Mouse (Mus musculus): ENCODE results near the gene Fam243.

Gene Fam243

DNA sequence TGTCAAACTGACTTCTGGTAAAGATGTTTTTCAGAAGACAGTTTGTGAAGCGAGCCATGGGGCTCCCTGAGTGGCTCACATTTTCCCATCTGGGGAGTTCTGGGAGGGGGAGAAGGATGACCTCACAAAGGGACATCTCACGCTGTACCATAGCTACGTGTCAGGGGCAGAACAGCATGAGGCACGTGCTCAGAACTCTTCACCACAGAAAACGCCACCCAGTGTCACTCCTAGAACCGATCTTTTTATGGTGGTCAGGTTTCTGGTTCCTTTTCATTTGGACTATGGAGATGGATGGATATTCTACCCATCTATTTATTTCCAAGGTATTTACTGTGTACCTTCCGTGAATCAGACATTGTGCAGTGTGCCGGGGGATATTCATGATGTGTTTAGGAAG, at the start of gene Fam243:
TSS of gene Fam243 (minus strand) at position 101 of the 400 bp plus-strand sequence.
- no peak for DNase-seq (ENCODE audit: low spot score)

DNA sequence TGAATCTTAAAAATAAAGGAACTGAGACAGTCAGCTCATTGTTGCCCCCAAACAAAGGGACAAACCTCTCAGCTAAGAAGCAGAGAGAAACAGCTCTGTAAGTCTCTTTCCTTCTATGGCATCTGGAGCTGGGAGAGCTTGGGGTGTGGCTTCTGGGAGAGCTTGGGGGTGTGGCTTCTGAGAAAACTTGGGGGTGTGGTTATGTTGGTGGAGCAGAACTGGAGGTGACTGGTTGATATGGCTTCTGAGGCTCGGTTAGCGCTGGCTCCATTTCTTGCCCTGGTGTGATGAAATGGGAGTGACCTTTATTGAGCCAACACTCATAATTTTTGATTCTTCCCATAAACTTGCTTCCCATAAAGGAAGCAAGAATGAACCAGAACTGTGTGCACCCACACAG, 48.0 kb upstream of the Fam243 start:
- DNase-seq (ENCODE audit: low spot score): peak; percentile 73

DNA sequence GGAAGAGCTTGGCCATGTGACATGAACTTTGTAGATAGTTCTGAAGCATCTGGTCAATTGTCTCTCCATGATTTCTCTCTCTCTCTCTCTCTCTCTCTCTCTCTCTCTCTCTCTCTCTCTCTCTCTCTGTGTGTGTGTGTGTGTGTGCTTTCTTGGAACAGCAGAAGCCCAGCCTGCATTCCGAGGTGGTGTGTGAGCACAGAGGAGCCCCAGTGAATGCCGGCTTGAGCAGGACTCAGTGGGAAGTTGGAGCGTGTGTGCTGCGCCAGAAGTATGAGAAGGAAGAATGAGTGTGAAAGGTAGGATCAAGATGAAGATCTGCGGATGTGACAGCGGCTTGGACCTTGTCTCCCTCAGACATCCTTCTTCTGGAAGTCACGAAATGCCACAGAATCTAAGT, 44.2 kb upstream of the Fam243 start:
- no peak for DNase-seq (ENCODE audit: low spot score)

DNA sequence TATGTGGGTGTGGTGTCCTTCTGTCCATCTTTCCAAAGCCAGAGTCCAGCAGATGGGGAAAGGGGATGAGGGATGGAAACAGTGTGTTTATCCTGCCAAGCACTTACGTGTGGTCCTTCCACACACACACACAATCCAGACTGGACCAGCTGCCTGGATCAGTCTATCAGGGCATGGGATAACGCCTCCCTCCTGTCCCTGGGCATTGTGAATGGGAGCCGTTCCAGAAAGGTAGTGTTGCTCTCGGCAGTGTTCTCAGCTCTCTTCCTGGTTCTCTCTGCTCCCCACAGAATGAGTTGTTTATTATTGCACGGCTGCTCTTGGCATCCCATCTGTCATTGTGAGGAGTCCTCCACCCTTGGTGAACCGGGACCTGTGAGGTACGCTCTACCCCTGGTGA, 39.5 kb upstream of the Fam243 start:
- DNase-seq (ENCODE audit: low spot score): no peak

DNA sequence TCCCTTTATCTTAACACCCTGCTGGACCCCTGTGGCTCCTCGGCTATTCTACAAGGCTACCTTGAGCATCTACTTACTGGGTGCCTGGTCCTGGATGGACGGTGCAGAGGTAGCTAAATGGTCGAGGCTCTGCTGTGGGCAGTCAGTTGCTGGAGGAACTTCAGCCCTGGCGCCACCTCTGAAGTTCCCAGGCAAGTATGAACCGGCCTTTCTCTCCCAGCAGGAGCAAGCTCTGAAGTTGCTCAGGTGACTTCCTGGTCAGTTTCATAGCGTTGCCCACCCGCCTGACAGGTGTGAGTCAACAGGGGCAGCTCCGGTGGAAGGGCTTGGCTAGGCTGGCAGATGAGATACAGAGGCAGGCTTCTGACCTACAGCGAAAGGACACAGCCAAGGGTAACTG, 38.0 kb upstream of the Fam243 start, which contains the start of gene Kcne1:
TSS of gene Kcne1 (minus strand) at position 240 of the 400 bp plus-strand sequence.
- no peak for DNase-seq (ENCODE audit: low spot score)

DNA sequence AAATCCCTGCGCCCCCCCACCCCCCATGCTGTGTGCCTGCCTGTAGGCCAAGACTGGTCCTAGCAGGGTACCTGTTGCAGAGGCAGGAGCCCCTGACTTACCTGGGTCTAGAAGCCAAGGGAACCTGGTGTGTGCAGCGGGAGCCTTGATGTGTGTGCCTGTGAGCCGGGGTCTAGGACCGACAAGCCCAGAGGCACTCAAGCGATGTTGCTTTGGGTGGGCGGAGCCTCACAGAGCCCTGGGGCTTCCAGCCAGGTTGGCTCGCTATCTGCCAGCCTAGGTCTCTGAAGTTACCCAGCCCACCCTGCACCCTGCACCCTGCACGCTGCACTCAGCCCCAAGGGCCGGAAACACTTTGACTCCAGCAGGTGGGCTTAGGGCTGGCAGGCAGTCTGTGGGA, 37.5 kb upstream of the Fam243 start:
- no peak for DNase-seq (ENCODE audit: low spot score)

DNA sequence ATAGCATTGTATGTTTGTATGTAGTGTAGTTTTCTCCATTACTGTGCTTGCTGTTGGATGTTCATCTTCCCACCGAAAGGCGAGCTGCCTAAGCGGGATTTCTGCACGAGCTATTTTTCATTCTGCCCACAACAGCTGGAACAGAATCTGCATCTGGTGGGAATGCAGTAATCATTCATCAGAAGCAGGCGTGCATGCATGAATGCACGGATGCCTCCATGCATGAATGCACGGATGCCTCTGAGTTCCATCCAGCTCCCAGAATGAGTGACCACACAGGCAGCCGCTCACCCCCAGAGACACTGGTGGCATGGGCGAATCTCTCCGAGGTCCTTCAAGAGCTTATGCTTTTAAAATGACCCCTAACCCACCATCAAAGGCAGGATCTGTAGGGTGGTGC, 36.3 kb upstream of the Fam243 start:
- no peak for DNase-seq (ENCODE audit: low spot score)

DNA sequence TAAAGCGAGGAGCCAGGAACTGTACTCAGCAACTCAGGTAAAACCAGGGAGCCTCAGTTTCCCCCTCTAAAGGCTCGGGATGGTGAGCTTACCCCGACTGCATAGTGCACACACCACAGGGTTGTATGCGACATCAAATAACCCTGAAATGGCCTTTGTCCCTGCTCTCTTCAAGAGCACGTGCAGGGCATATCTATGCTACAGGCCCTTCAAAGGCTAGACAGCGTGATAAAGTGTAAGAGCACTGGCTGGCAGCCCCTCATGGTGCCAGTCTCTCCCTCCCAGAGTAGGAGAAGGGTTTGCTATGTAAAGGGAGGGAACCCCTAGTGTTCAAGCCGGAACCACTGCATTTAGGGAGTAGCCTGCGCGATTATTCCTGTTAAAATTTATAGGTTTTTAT, 35.8 kb upstream of the Fam243 start:
- no peak for DNase-seq (ENCODE audit: low spot score)

DNA sequence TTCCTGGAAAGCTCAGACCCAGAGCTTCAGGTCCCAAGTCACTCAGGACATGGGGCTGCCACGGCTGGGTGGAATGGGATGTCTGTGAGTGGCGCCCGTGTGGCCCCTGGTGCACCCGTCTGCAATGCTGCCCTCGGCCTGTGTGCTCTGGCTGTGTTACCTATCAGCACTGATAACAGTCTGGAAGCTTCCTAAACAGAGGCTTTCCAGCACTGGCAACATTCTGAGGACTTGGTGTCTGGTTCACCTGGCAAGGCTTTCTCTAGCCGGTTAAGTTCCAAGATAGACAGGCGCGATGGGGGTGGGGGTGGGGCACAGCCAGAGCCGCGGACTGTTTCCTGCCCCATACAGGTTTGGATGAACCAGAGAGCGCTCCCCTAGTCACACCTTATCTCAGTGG, 34.7 kb upstream of the Fam243 start:
- no peak for DNase-seq (ENCODE audit: low spot score)

DNA sequence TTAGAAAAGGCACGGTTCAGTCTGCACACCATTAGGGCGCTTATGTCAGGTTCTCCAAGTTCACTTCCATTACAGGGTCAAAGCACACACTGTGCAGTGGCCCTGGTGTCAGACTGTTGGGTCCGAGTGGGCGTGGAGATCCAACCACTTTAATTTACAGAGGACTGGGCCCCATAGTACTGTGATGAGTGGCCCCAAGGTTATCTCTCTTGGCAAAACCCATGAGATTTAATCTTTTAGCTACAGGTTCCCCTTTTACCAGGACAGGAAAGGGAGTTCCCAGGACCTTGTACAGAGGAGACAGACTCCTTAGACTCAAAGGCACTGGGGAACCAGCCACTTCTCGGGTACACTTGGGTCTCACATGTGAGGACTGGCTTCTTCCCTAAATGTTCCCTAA, 34.1 kb upstream of the Fam243 start:
- DNase-seq (ENCODE audit: low spot score): no peak

DNA sequence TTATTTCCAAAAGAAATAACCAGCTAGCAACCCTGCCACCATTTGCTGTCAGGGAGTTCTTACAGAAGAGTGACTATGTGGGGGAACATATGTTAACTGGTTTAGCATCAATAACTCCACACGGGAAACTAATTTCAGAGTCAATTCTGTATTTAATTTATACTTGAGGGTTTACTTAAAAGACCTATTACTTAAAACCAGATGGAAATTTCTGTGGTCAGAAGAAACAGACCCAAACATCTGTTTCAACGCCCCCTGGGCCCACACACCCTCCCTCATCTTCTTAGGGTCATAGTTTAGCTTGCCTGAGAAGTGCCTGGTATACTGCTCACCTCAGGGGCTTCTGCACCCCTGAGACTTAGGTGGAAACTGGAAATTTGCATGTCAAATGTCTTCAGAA, 32.7 kb upstream of the Fam243 start:
- no peak for DNase-seq (ENCODE audit: low spot score)

DNA sequence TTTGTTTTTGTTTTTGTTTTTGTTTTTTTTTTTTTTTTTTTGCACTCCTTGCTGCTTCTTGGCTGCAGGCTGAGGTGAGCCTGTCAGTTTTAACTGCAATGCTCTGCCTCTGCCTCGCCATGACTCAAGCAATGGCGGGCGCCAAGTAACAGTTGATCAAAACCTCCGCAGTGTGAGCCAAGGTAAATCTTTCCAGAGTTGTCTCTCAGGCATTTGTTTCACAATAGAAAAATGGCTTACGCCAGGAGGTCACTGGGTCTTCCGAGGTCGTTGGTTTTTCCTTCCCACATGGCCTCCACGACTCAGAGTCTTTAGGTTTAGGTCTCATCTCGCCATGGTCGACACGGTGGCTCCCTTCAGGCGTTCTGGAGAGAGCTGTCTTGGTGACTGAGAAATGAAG, 32.1 kb upstream of the Fam243 start:
- DNase-seq (ENCODE audit: low spot score): no peak

DNA sequence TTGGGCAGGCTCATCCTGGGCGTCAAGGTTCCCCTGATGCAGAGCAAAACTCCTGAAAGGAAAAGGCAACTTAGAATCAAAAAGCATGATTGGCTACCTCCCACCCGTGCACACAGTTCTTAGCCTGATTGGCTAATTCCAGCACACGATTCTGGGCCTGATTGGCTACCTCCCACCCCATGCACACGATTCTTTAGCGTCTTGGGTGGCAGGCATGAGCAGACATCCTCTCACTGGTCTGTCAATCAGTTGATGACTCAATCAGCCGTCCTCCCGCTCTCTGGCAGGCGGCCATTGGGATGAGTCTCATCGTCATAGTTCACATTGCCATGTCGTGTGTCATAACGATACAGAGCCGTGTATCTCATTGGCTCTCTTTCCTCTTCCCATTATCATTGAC, 27.7 kb upstream of the Fam243 start:
- peak; percentile 19 for DNase-seq (ENCODE audit: low spot score)

DNA sequence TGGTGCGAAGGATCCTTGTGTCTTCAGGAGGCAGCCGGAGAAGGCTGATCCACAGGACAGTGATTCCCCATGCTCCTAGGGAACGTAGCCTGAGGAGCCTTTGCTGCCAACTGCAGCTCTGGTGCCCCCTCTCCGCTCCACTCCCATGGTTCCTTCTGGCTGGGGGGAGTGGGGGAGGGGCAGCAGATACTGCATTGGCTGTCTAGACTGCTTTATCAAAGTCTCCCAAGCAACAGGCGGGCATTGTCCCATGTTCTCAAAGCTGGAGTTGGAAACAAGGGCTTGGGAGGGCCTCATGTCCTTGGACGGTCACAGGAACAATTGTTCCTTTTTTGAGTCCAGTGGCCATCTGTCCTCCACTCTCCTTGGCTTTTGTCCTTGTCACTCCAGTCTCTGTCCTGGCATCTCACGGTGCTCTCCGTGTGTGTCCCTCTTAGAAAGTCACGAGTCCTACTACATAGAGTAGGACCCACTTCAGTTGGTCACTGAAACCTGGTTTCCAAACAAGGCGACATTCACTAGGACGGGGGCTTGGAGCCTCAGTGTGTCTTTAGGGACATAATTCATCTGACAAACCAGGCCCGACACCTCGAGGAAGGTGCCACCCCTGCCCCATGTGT, 25.2 kb upstream of the Fam243 start:
- DNase-seq (ENCODE audit: low spot score): no peak

DNA sequence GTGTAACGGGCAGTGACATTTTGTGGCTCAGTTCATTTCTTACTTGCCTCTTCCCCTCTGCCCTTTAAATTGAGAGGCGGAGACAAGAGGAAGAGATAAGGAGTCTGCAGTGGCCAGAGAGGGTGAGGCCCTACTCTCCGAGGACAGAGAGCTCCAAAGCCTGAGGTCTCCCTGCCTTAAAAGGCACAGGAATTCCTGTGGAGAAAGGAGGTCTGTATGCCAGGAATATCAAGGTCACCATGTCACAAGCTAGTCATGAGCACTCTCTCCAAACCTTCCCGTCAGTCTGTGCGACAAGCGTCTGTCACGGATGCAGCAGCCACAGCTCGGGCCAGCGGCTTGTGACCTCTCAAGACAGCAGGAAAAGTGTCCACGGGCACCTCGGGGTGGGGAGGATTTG, 23.9 kb upstream of the Fam243 start:
- no peak for DNase-seq (ENCODE audit: low spot score)

DNA sequence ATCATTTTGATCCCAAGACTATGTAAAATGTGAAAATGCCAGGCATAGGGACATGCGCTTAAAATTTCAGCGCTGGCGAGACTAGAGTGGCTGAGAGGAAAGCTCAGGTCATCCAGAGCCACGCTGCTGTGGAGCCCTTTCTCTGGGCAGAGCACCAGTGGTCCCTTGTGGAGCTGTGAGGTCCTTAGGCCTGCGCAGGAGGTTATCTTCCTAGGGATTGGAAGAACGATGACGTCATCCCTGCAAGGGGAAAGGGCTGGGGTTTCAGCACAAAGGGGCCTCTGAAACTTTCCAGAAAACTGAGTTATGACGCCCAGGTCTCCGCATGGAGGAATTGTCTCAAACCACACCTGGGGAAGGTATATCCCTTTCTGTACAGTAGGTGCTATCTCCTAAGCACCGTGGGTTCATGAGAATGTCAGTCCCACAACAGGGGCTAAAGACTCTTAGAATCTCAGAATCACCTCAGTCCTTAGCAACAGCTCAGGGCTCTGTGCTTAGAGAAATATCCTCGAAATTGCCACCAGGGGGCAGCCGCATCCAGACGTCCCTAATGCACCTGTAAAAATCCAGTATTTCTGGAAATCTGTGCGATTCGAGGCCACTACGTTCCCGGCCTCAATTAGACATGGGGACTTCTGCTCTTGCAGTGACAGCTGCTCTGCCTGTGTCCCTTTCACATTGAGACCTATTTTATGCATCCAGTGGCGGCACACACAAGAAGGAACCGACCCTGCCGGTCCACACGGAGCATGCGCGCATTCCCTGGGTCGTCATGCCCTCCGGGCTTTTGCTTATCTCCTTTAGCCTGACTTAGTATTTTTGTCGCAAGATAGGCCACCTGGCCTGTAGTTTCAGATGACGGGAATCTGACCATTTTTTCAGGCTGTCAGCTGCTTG, 19.6 kb upstream of the Fam243 start:
- peak; percentile 82 for DNase-seq (ENCODE audit: low spot score)

DNA sequence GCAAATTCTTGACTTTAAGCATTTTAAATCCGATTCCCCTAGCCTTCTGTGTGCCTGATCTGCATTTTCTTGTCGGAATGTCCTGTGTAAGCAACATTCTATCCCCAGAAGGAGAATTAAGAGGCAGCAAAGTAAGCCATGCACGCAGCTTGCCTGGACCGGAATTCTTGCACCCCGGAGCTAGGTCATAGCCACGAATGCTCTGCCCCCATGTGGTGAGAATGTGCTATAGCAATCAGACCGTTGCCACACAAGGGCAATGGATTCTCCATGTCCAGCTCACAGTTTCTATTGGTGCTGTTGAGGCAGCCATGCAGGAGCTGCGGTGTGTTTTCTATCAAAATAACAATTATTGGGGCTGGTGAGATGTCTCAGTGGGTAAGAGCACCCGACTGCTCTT, 15.0 kb upstream of the Fam243 start:
- DNase-seq (ENCODE audit: low spot score): peak; percentile 63

DNA sequence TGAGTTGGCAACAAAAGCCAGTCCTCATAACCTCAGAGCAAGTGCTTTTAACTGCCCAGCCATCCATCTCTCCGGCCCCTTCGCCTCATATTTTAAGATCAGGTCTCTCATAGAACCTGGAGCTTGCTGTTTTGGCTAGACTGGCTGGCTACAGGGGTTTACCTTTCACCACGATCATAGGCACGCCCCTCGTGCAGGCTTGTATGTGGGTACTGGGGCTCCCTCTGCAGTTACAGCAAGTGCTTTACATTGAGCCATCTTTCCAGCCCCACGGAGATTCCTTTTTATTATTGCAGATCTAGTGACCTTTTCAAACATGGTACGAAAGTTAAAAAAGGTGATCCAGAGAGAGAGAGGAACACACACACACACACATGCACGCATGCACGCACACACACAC, 13.4 kb upstream of the Fam243 start:
- no peak for DNase-seq (ENCODE audit: low spot score)

DNA sequence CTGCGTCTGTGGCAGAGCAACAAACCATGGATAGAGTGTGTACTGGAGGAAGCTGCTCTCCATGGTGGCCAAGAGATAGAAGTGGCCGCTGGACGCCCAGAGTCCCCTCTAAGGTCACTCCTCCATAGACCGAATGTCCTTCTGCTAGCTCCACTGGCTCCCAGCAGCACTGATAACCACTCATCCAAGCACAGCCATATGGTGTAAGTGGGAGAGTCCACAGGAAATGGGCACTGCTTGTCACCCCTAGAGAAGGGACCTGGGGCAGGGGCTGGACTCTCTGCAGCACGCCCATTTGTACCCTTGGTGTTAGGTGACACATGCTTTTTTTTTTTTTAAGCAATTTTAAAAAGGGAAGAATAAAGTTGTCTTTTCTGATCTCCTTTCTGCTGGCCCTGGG, 9.7 kb upstream of the Fam243 start:
- no peak for DNase-seq (ENCODE audit: low spot score)

DNA sequence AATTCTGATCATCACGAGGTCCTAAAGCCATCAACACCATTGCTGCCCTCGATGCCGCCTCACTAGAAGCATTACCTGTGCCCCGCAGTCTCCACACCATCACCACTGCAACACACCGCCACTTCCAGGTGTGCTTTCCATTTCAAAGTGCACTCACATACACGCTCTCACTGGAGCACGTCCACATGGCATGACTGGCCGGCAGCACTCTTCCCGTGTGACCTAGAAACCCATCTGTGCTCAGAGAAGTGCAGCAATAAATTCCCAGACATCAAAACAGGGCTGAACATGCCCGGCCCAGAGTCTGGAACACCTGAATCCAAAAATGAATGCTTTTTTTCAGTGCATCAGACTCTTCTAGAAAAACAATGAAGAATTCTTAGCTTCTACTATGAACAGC, 6.7 kb upstream of the Fam243 start:
- no peak for DNase-seq (ENCODE audit: low spot score)

DNA sequence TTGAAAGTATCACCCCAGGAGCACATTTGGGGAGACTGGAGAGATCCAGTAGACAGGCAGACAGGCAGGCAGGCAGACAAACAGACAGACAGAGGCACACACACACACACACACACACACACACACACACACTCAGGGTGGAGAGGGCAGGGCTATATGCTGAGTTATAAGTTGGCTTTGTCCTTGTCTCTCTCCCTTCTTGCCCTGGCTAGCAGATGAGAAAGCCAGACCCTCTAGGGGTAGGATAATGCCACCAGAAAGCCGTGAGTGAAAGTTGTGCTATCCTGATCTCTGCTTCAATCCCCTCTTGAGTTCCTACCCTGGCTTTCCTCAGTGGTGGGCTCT, 3.8 kb upstream of the Fam243 start:
- no peak for DNase-seq (ENCODE audit: low spot score)

DNA sequence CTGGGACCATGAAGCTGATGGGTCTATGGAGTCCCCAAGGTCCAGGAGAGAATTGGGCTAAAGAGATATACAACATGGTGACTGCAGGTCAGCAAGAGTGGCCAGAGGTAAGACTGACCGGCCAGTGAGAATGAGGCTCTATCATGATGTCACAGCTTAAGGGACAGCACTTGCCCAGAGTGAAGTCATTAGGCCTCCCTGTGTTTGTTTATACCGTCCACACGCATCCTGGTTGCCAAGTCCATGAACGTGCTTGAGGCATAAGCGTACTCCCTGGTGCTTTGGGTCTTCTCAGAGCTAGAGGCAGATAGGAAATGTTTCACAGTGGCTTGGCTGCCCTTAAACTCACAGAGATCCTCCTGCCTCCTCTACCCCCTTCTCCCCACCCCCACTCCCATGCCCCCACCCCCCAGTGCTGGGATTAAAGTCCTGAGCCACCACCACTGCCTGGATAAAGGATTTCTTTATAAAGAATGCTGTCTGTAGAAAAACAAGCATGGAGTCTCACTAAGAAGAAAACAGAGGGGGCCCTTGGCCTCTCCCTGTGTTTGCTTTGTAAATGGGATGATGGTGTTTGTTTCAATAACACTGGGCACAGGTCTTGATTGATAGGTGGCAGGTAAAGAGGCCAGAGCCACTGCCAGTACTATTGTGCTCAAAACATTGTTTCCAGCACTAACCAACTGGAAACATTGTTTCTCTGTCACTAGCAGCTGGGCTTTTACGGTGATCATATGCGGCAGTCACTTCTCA, 3.2 kb upstream of the Fam243 start:
- no peak for DNase-seq (ENCODE audit: low spot score)

DNA sequence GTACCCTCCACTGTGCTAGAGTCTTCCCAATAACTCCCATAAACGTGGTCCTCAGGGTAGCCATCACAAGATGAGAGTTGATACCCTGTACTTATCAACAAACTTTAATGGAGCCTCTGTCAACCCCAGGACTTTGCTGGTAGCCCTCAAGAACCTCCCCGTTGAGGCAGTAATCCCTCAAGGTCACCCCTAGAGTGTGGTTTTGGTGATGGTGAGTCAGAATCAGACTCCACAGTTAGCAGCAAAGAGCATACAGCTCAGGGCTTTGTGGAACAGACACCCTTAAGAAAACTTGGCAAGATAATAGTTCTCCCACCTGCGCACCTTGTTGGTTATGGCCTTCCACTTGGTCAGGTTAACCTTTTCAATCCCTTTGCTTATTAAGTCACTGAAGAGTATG, 880 bp downstream of the Fam243 start:
- no peak for DNase-seq (ENCODE audit: low spot score)

Measured in adipocyte (in vitro differentiated cells).